Mouse (Mus musculus): Measurements from ENCODE around the gene A530032D15Rik. TPM values are rescaled to one million over a fixed set of nuclear protein-coding genes. Genes with fewer than 3 reads are reported as not detected.
"Not testable (repeated sequence)": the region's sequence is repeated elsewhere in the genome, so short reads cannot be mapped to it uniquely, and the experiment has no call there.

A530032D15Rik gene
- polyA plus RNA-seq (2012; rRNA removed) = not detected in 2 replicates

- DNase-seq (ENCODE audit: low read depth) = not testable (repeated sequence)
These were observed at the start of gene A530032D15Rik for GRCm38 (mm10) chr1:85109753-85110152. Gene A530032D15Rik (minus strand): TSS chr1:85109853.

- not testable (repeated sequence) for DNase-seq (ENCODE audit: low read depth)
These were observed 45.5 kb upstream of the A530032D15Rik start for GRCm38 (mm10) chr1:85155151-85155550.

GRCm38 (mm10) chr1:85133671-85134070 lies 24.0 kb upstream of the A530032D15Rik start:
- not testable (repeated sequence) for DNase-seq (ENCODE audit: low read depth)

- not testable (repeated sequence) for DNase-seq (ENCODE audit: low read depth)
These were observed 12.2 kb upstream of the A530032D15Rik start for GRCm38 (mm10) chr1:85121841-85122240.

GRCm38 (mm10) chr1:85118341-85118740 lies 8.7 kb upstream of the A530032D15Rik start:
- not testable (repeated sequence) for DNase-seq (ENCODE audit: low read depth)

GRCm38 (mm10) chr1:85117537-85117936 lies 7.9 kb upstream of the A530032D15Rik start:
- not testable (repeated sequence) for DNase-seq (ENCODE audit: low read depth)

GRCm38 (mm10) chr1:85114666-85115402 lies 5.2 kb upstream of the A530032D15Rik start:
- not testable (repeated sequence) for DNase-seq (ENCODE audit: low read depth)

- peak; percentile 0 for DNase-seq (ENCODE audit: low read depth)
These were observed 4.4 kb upstream of the A530032D15Rik start for GRCm38 (mm10) chr1:85114078-85114477.

GRCm38 (mm10) chr1:85112889-85113288 lies 3.2 kb upstream of the A530032D15Rik start:
- DNase-seq (ENCODE audit: low read depth) = not testable (repeated sequence)

GRCm38 (mm10) chr1:85112266-85112665 lies 2.6 kb upstream of the A530032D15Rik start:
- DNase-seq (ENCODE audit: low read depth) = not testable (repeated sequence)

- DNase-seq (ENCODE audit: low read depth) = not testable (repeated sequence)
These were observed 1.9 kb upstream of the A530032D15Rik start for GRCm38 (mm10) chr1:85111572-85111971.

- DNase-seq (ENCODE audit: low read depth) = not testable (repeated sequence)
These were observed 1.2 kb upstream of the A530032D15Rik start for GRCm38 (mm10) chr1:85110876-85111275.

- not testable (repeated sequence) for DNase-seq (ENCODE audit: low read depth)
These were observed 3.6 kb downstream of the A530032D15Rik start for GRCm38 (mm10) chr1:85106013-85106412.

- not testable (repeated sequence) for DNase-seq (ENCODE audit: low read depth)
These were observed 4.3 kb downstream of the A530032D15Rik start for GRCm38 (mm10) chr1:85105336-85105735.

- not testable (repeated sequence) for DNase-seq (ENCODE audit: low read depth)
These were observed 7.9 kb downstream of the A530032D15Rik start for GRCm38 (mm10) chr1:85101754-85102153.

GRCm38 (mm10) chr1:85099864-85100263 lies 9.8 kb downstream of the A530032D15Rik start, which contains the start of gene Gm10553:
Gene Gm10553 (plus strand): TSS chr1:85100164.
- DNase-seq (ENCODE audit: low read depth) = not testable (repeated sequence)

- DNase-seq (ENCODE audit: low read depth) = not testable (repeated sequence)
These were observed 10.6 kb downstream of the A530032D15Rik start for GRCm38 (mm10) chr1:85099081-85099480.

- not testable (repeated sequence) for DNase-seq (ENCODE audit: low read depth)
These were observed 16.6 kb downstream of the A530032D15Rik start for GRCm38 (mm10) chr1:85093011-85093572.

- not testable (repeated sequence) for DNase-seq (ENCODE audit: low read depth)
These were observed 17.5 kb downstream of the A530032D15Rik start for GRCm38 (mm10) chr1:85092169-85092568.

GRCm38 (mm10) chr1:85086211-85086610 lies 23.4 kb downstream of the A530032D15Rik start:
- DNase-seq (ENCODE audit: low read depth) = not testable (repeated sequence)

GRCm38 (mm10) chr1:85084803-85085202 lies 24.9 kb downstream of the A530032D15Rik start:
- DNase-seq (ENCODE audit: low read depth) = not testable (repeated sequence)

- not testable (repeated sequence) for DNase-seq (ENCODE audit: low read depth)
These were observed 36.6 kb downstream of the A530032D15Rik start for GRCm38 (mm10) chr1:85073099-85073498.

Data from brain, embryonic 14.5 days (tissue).